Mouse (Mus musculus): ENCODE data around the gene Ceacam16. TPM values are rescaled to one million over a fixed set of nuclear protein-coding genes. Genes with fewer than 3 reads are reported as not detected.

Ceacam16 gene
- total and polyA plus RNA-seq, 3 experiments: 1.1 to 7.7 (median 3.2) TPM

- H3K36me3 ChIP-seq (replicated peaks in 1 of 2; ENCODE audit: control insufficient read depth in 1 of 2, insufficient read depth in 1 of 2, low read length in 1 of 2): no peaks in the 10 kb centered on the region
- in situ Hi-C loops (cut with MboI; ENCODE audit: low pct_ligation_motif_present, low pct_unique_long_range_greater_than_20kb, low sequenced_read_pairs) (no loop called here), dilution Hi-C loops (cut with MboI; ENCODE audit: extremely low pct_ligation_motif_present, extremely low pct_unique_long_range_greater_than_20kb, low sequenced_read_pairs) (no loop called here)
- H3K27ac ChIP-seq (ENCODE audit: insufficient read depth, low read depth): no peak overlapping the region
- DNase-seq (ENCODE audit: extremely low read depth): peak; percentile 70
- no peak overlapping the region for H3K4me2 ChIP-seq (ENCODE audit: insufficient read depth, low read depth, poor library complexity, severe bottlenecking)
- H3K9me3 ChIP-seq (replicated peaks; ENCODE audit: low read length): no peaks in the 10 kb centered on the region
- 0 out of 4 replicates have a peak, but pooled peaks cover 0 to 3% of the 10 kb centered on the region in 2 experiments for H3K4me1 ChIP-seq (ENCODE audit: control insufficient read depth in 1 of 2, insufficient read depth in 2 of 2)
- TF ChIP-seq POLR2A (IDR thresholded peaks at IDR 0.05; ENCODE audit: low read depth, low read length) (no peak), RAD21 (IDR thresholded peaks at IDR 0.05; ENCODE audit: low read depth, low read length) (peak; percentile 75), NRF1 (IDR thresholded peaks at IDR 0.05; ENCODE audit: low read depth, low read length) (peak; percentile 58), CTCF (conservative IDR thresholded peaks at IDR 0.05 in 1 of 2, IDR thresholded peaks at IDR 0.05 in 1 of 2; ENCODE audit: low read depth in 2 of 2, low read length in 2 of 2) (peak; percentile 85 to 96), SMC3 (IDR thresholded peaks at IDR 0.05; ENCODE audit: low read depth, low read length) (peak; percentile 63)
- H3K27me3 ChIP-seq (replicated peaks): peaks cover 7% of the 10 kb centered on the region
- no peak overlapping the region for H3K9ac ChIP-seq (ENCODE audit: insufficient read depth, low read depth)
- H3K4me3 ChIP-seq (replicated peaks in 1 of 3; ENCODE audit: low read depth in 2 of 3, low read length in 2 of 3, poor library complexity in 1 of 3): no peak overlapping the region
- no peaks in the 10 kb centered on the region for H3K79me2 ChIP-seq (replicated peaks; ENCODE audit: control insufficient read depth, extremely low read depth, insufficient read depth, poor library complexity, severe bottlenecking)
These were observed 28.8 kb upstream of the Ceacam16 start for GRCm38 (mm10) chr7:19889881-19890280.

DNA sequence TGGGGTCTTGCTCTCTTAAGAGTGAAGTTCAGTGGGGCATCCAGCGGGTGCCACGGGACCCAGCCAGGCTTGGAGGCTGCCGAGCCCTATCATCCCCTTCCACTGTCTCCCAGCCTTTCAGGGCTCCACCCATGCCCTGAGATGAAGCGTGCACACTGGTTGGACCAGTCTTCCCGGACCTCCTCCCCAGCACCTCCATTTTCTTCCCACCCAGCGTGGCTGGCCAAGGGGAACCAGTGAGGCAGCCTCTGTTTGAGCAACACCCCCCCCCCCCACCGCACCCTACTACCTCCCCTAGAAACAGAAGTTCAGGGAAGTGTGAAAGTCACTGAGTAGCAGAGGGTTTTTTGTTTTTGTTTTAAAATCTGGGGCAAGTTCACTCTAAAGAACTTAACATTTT is 26.8 kb upstream of the Ceacam16 start, which contains the start of gene Ceacam19:
Gene Ceacam19 (minus strand): TSS at position 117 of the 400 bp plus-strand sequence.
- H3K9me3 ChIP-seq (replicated peaks; ENCODE audit: low read length): no peaks in the 10 kb centered on the region
- dilution Hi-C loops (cut with MboI; ENCODE audit: extremely low pct_ligation_motif_present, extremely low pct_unique_long_range_greater_than_20kb, low sequenced_read_pairs) (no loop called here), in situ Hi-C loops (cut with MboI; ENCODE audit: low pct_ligation_motif_present, low pct_unique_long_range_greater_than_20kb, low sequenced_read_pairs) (no loop called here)
- peaks cover 2 to 9% of the 10 kb centered on the region in 2 experiments; a peak in 3 of 4 replicates for H3K4me1 ChIP-seq (ENCODE audit: control insufficient read depth in 1 of 2, insufficient read depth in 2 of 2)
- no peak within 1 kb of the TSS for H3K27ac ChIP-seq (ENCODE audit: insufficient read depth, low read depth)
- H3K79me2 ChIP-seq (replicated peaks; ENCODE audit: control insufficient read depth, extremely low read depth, insufficient read depth, poor library complexity, severe bottlenecking): no peaks in the 10 kb centered on the region
- peaks cover 7% of the 10 kb centered on the region for H3K27me3 ChIP-seq (replicated peaks)
- no peak within 1 kb of the TSS for H3K4me3 ChIP-seq (replicated peaks in 1 of 3; ENCODE audit: low read depth in 2 of 3, low read length in 2 of 3, poor library complexity in 1 of 3)
- no peak within 1 kb of the TSS for H3K9ac ChIP-seq (ENCODE audit: insufficient read depth, low read depth)
- TF ChIP-seq ZC3H11A (IDR thresholded peaks at IDR 0.05; ENCODE audit: low read depth, low read length): no peak
- TF ChIP-seq CHD1 (IDR thresholded peaks at IDR 0.05; ENCODE audit: low read depth, low read length): no peak
- no peak for TF ChIP-seq MAZ (IDR thresholded peaks at IDR 0.05; ENCODE audit: low read depth, low read length)
- TF ChIP-seq TBP (conservative IDR thresholded peaks at IDR 0.05; ENCODE audit: low read depth, low read length): no peak
- TF ChIP-seq POLR2A (IDR thresholded peaks at IDR 0.05; ENCODE audit: low read depth, low read length): no peak
- no peak for TF ChIP-seq RCOR1 (conservative IDR thresholded peaks at IDR 0.05; ENCODE audit: low read depth, low read length)
- TF ChIP-seq POLR2AphosphoS2 (IDR thresholded peaks at IDR 0.05; ENCODE audit: low read depth, low read length): no peak
- no peak for TF ChIP-seq EP300 (IDR thresholded peaks at IDR 0.05; ENCODE audit: low read length)
- TF ChIP-seq E2F4 (IDR thresholded peaks at IDR 0.05; ENCODE audit: insufficient replicate concordance, low read depth, low read length): no peak
- TF ChIP-seq NELFE (IDR thresholded peaks at IDR 0.05; ENCODE audit: low read depth, low read length): no peak
- no peak for TF ChIP-seq NRF1 (IDR thresholded peaks at IDR 0.05; ENCODE audit: low read depth, low read length)
- TF ChIP-seq GABPA (IDR thresholded peaks at IDR 0.05; ENCODE audit: insufficient replicate concordance, low read depth, low read length): no peak
- no peak for TF ChIP-seq ELF1 (IDR thresholded peaks at IDR 0.05; ENCODE audit: low read depth, low read length)
- no peak for TF ChIP-seq SMC3 (IDR thresholded peaks at IDR 0.05; ENCODE audit: low read depth, low read length)
- no peak for TF ChIP-seq TCF12 (IDR thresholded peaks at IDR 0.05; ENCODE audit: low read depth, low read length)
- TF ChIP-seq HCFC1 (IDR thresholded peaks at IDR 0.05; ENCODE audit: low read depth, low read length): no peak
- no peak for TF ChIP-seq BHLHE40 (IDR thresholded peaks at IDR 0.05; ENCODE audit: low read depth, low read length)
- TF ChIP-seq MEF2A (IDR thresholded peaks at IDR 0.05; ENCODE audit: borderline replicate concordance, low read depth, low read length): no peak
- TF ChIP-seq PAX5 (IDR thresholded peaks at IDR 0.05; ENCODE audit: low read length): no peak
- no peak for TF ChIP-seq MAFK (IDR thresholded peaks at IDR 0.05; ENCODE audit: insufficient replicate concordance, low read length)
- no peak for DNase-seq (ENCODE audit: extremely low read depth)
- no peaks in the 10 kb centered on the region for H3K36me3 ChIP-seq (replicated peaks in 1 of 2; ENCODE audit: control insufficient read depth in 1 of 2, insufficient read depth in 1 of 2, low read length in 1 of 2)
- H3K4me2 ChIP-seq (ENCODE audit: insufficient read depth, low read depth, poor library complexity, severe bottlenecking): no peak within 1 kb of the TSS
